Mouse (Mus musculus): ENCODE measurements around the gene Psmb11. TPM values are rescaled to one million over a fixed set of nuclear protein-coding genes. Genes with fewer than 3 reads are reported as not detected.

Gene Psmb11
- polyA plus RNA-seq, 1 experiment from 2014 or later = 0.14 TPM

MicroRNAs within 50 kb of the gene (microRNA counts, 519-probe panel; counts per million panel counts)
- 684 counts per million, percentile 72 among the panel's probes with 10 or more counts for microRNA mmu-miR-686

Small RNA genes within 50 kb of the gene (microRNA-seq; reads per million reads assigned to microRNA genes)
- gene Mir686 = not detected
- gene Mir6948 = not detected

Other genes starting within 250 kb of the Psmb11 start
- 2.3 and 3.1 TPM in 2 replicates for gene Slc7a7, start 203.7 kb upstream of the Psmb11 start, polyA plus RNA-seq (2016; fragmentation: Nextera tagmentation; extraction: Ambion mirVana)
- gene Mrpl52, start 194.5 kb upstream of the Psmb11 start, polyA plus RNA-seq (2016; fragmentation: Nextera tagmentation; extraction: Ambion mirVana) = 198 and 219 TPM in 2 replicates
- gene Mmp14, start 189.8 kb upstream of the Psmb11 start, polyA plus RNA-seq (2016; fragmentation: Nextera tagmentation; extraction: Ambion mirVana) = 68.3 and 84.7 TPM in 2 replicates
- gene Lrp10, start 157.3 kb upstream of the Psmb11 start, polyA plus RNA-seq (2016; fragmentation: Nextera tagmentation; extraction: Ambion mirVana) = 23.9 and 24.4 TPM in 2 replicates
- gene Rem2, start 145.3 kb upstream of the Psmb11 start, polyA plus RNA-seq (2016; fragmentation: Nextera tagmentation; extraction: Ambion mirVana) = 3.6 and 5.3 TPM in 2 replicates
- 131 and 156 TPM in 2 replicates for gene Prmt5, start 103.9 kb upstream of the Psmb11 start, polyA plus RNA-seq (2016; fragmentation: Nextera tagmentation; extraction: Ambion mirVana)
- gene Haus4, start 66.8 kb upstream of the Psmb11 start, polyA plus RNA-seq (2016; fragmentation: Nextera tagmentation; extraction: Ambion mirVana) = 57.5 and 63.0 TPM in 2 replicates
- gene Ajuba, start 43.9 kb upstream of the Psmb11 start, polyA plus RNA-seq (2016; fragmentation: Nextera tagmentation; extraction: Ambion mirVana) = 70.1 and 75.3 TPM in 2 replicates
- gene 4931414P19Rik, start 15.4 kb upstream of the Psmb11 start, polyA plus RNA-seq (2016; fragmentation: Nextera tagmentation; extraction: Ambion mirVana) = 11.1 and 13.5 TPM in 2 replicates
- gene Psmb5, start 3.4 kb upstream of the Psmb11 start, polyA plus RNA-seq (2016; fragmentation: Nextera tagmentation; extraction: Ambion mirVana) = 508 and 553 TPM in 2 replicates
- not detected in 2 replicates for gene Gm17606, start 19.5 kb downstream of the Psmb11 start, polyA plus RNA-seq (2016; fragmentation: Nextera tagmentation; extraction: Ambion mirVana)
- 7.1 and 8.1 TPM in 2 replicates for gene Cdh24, start 19.9 kb downstream of the Psmb11 start, polyA plus RNA-seq (2016; fragmentation: Nextera tagmentation; extraction: Ambion mirVana)
- gene 1700123O20Rik, start 64.8 kb downstream of the Psmb11 start, polyA plus RNA-seq (2016; fragmentation: Nextera tagmentation; extraction: Ambion mirVana) = 112 and 116 TPM in 2 replicates
- gene Acin1, start 65.5 kb downstream of the Psmb11 start, polyA plus RNA-seq (2016; fragmentation: Nextera tagmentation; extraction: Ambion mirVana) = 142 and 144 TPM in 2 replicates
- 0.10 and 0.16 TPM in 2 replicates for gene Gm29776, start 77.4 kb downstream of the Psmb11 start, polyA plus RNA-seq (2016; fragmentation: Nextera tagmentation; extraction: Ambion mirVana)
- not detected in 2 replicates for gene Cebpe, start 90.7 kb downstream of the Psmb11 start, polyA plus RNA-seq (2016; fragmentation: Nextera tagmentation; extraction: Ambion mirVana)
- gene Slc7a8, start 160.5 kb downstream of the Psmb11 start, polyA plus RNA-seq (2016; fragmentation: Nextera tagmentation; extraction: Ambion mirVana) = 0.50 and 0.77 TPM in 2 replicates
- not detected in 2 replicates for gene Rnf212b, start 192.7 kb downstream of the Psmb11 start, polyA plus RNA-seq (2016; fragmentation: Nextera tagmentation; extraction: Ambion mirVana)
- 17.8 and 22.6 TPM in 2 replicates for gene Homez, start 249.5 kb downstream of the Psmb11 start, polyA plus RNA-seq (2016; fragmentation: Nextera tagmentation; extraction: Ambion mirVana)